8 mouse cellular contexts compared by ENCODE assay signal in genomic region chr4:140962207-140962909, GRCm38 (mm10). TPM values are rescaled to one million over a fixed set of nuclear protein-coding genes. Genes with fewer than 3 reads are reported as not detected.
DNase-seq lines count a peak whose midpoint lies in the region; ATAC-seq lines count a peak whose summit lies in the region.

No protein-coding gene starts in this region.

- peaks cover 15% of the 10 kb centered on the region; the same call in 1 of the 2 replicates for H3K36me3 ChIP-seq in lung, embryonic 15.5 days
- H3K36me3 ChIP-seq in forebrain, embryonic 11.5 days (ENCODE audit: control insufficient read depth, insufficient read depth, low read length), result no peaks in the 10 kb centered on the region
- H3K36me3 ChIP-seq in limb, embryonic 10.5 days, result peaks cover 21% of the 10 kb centered on the region
- peaks cover 11% of the 10 kb centered on the region for H3K36me3 ChIP-seq in neural tube, embryonic 15.5 days

- peak overlapping the region; percentile 86 for H3K9ac ChIP-seq in lung, embryonic 15.5 days
- peak overlapping the region; percentile 95 for H3K9ac ChIP-seq in forebrain, embryonic 11.5 days (ENCODE audit: low read length)
- peak overlapping the region; percentile 98 for H3K9ac ChIP-seq in neural tube, embryonic 15.5 days (replicated peaks)

- 65% methylated on average over 8 of the region's 8 CpGs for WGBS in lung, embryonic 15.5 days
- 81% methylated on average over 8 of the region's 8 CpGs for WGBS in forebrain, embryonic 11.5 days
- 84% methylated on average over 8 of the region's 8 CpGs for WGBS in limb, embryonic 10.5 days
- WGBS in neural tube, embryonic 15.5 days, result 81% methylated on average over 8 of the region's 8 CpGs

- peak overlapping the region; percentile 90 for H3K4me2 ChIP-seq in lung, embryonic 15.5 days
- H3K4me2 ChIP-seq in forebrain, embryonic 11.5 days (ENCODE audit: low read depth, low read length, severe bottlenecking), result peak overlapping the region; percentile 94
- H3K4me2 ChIP-seq in neural tube, embryonic 15.5 days, result peak overlapping the region; percentile 88

- no peak for DNase-seq in lung, postnatal 10 days
- no peak for DNase-seq in forebrain, embryonic 11.5 days (ENCODE audit: low spot score)
- DNase-seq in limb, embryonic 10.5 days (ENCODE audit: low spot score), result no peak
- DNase-seq in spleen, postnatal 14 days (ENCODE audit: low spot score in 2 of 2), result no peak
- DNase-seq in adrenal gland, adult 8-10 months, result no peak

- peaks cover 42% of the 10 kb centered on the region for H3K4me1 ChIP-seq in lung, embryonic 15.5 days
- peaks cover 9% of the 10 kb centered on the region; the same call in 1 of the 2 replicates for H3K4me1 ChIP-seq in forebrain, embryonic 11.5 days (replicated peaks; ENCODE audit: control insufficient read depth, insufficient read depth, low read length)
- peaks cover 47% of the 10 kb centered on the region for H3K4me1 ChIP-seq in limb, embryonic 10.5 days
- H3K4me1 ChIP-seq in neural tube, embryonic 15.5 days, result peaks cover 45% of the 10 kb centered on the region

- H3K27ac ChIP-seq in lung, embryonic 15.5 days, result no peak overlapping the region
- no peak overlapping the region; the same call in 1 of the 2 replicates for H3K27ac ChIP-seq in forebrain, embryonic 11.5 days (ENCODE audit: low read depth, low read length)
- H3K27ac ChIP-seq in limb, embryonic 10.5 days, result no peak overlapping the region
- peak overlapping the region; percentile 94 for H3K27ac ChIP-seq in neural tube, embryonic 15.5 days (replicated peaks)

- H3K9me3 ChIP-seq in lung, embryonic 15.5 days, result no peaks in the 10 kb centered on the region
- H3K9me3 ChIP-seq in forebrain, embryonic 11.5 days (ENCODE audit: control insufficient read depth, low read length), result no peaks in the 10 kb centered on the region
- H3K9me3 ChIP-seq in limb, embryonic 10.5 days (replicated peaks), result no peaks in the 10 kb centered on the region
- no peaks in the 10 kb centered on the region for H3K9me3 ChIP-seq in neural tube, embryonic 15.5 days (replicated peaks)

- H3K27me3 ChIP-seq in lung, embryonic 15.5 days, result peaks cover 4% of the 10 kb centered on the region; the same call in 1 of the 2 replicates
- no peaks in the 10 kb centered on the region for H3K27me3 ChIP-seq in forebrain, embryonic 11.5 days (ENCODE audit: control insufficient read depth, insufficient read depth, low read length)
- no peaks in the 10 kb centered on the region for H3K27me3 ChIP-seq in limb, embryonic 10.5 days (ENCODE audit: low read depth, poor library complexity, severe bottlenecking)
- H3K27me3 ChIP-seq in neural tube, embryonic 15.5 days (replicated peaks), result no peaks in the 10 kb centered on the region

- H3K4me3 ChIP-seq in lung, embryonic 15.5 days, result peak overlapping the region; percentile 95
- H3K4me3 ChIP-seq in forebrain, embryonic 11.5 days (ENCODE audit: low read depth, low read length), result peak overlapping the region; percentile 96
- peak overlapping the region; percentile 97 for H3K4me3 ChIP-seq in limb, embryonic 10.5 days
- H3K4me3 ChIP-seq in neural tube, embryonic 15.5 days (replicated peaks), result peak overlapping the region; percentile 95

- ATAC-seq in lung, embryonic 15.5 days (ENCODE audit: borderline replicate concordance, extremely low read depth, low FRiP score, low TSS enrichment), result no peak
- ATAC-seq in forebrain, embryonic 11.5 days (replicated peaks; ENCODE audit: low FRiP score), result no peak
- ATAC-seq in neural tube, embryonic 15.5 days (ENCODE audit: low FRiP score), result no peak
- ATAC-seq in erythroid progenitor cell, adult 5-6 weeks (replicated peaks; ENCODE audit: low FRiP score, poor library complexity, severe bottlenecking), result no peak

RNA-seq across cellular contexts. Expression of gene Sdhb, which starts 1.4 kb away (rescaled TPM):
- 370 and 381 TPM in 2 replicates for polyA plus RNA-seq in lung, embryonic 15.5 days (2015; fragmentation: Nextera tagmentation; extraction: Ambion mirVana)
- polyA plus RNA-seq in forebrain, embryonic 11.5 days (2014; fragmentation: Nextera tagmentation; extraction: Ambion mirVana), result 375 and 401 TPM in 2 replicates
- 428 and 436 TPM in 2 replicates for polyA plus RNA-seq in limb, embryonic 10.5 days (2016; fragmentation: Nextera tagmentation; extraction: Ambion mirVana)
- 492 and 530 TPM in 2 replicates for polyA plus RNA-seq in neural tube, embryonic 15.5 days (2015; fragmentation: Nextera tagmentation; extraction: Ambion mirVana)
- total RNA-seq in erythroid progenitor cell, adult 5-6 weeks (2015; ENCODE audit: low replicate concordance), result 44.3 and 52.0 TPM in 2 replicates
- 21.6 and 53.0 TPM in 2 replicates for total RNA-seq in erythroid progenitor cell, adult 5-6 weeks (2017; ENCODE audit: low replicate concordance)
- total RNA-seq in adrenal gland, adult 8-10 months (2022), result 100 to 1,000 TPM; 248 to 401 (median 344) TPM

RNA-seq across cellular contexts. Expression of gene Atp13a2, which starts 24.3 kb away (rescaled TPM):
- polyA plus RNA-seq in lung, embryonic 15.5 days (2015; fragmentation: Nextera tagmentation; extraction: Ambion mirVana), result 35.0 and 36.0 TPM in 2 replicates
- polyA plus RNA-seq in forebrain, embryonic 11.5 days (2014; fragmentation: Nextera tagmentation; extraction: Ambion mirVana), result 51.2 and 54.9 TPM in 2 replicates
- 33.9 and 44.0 TPM in 2 replicates for polyA plus RNA-seq in limb, embryonic 10.5 days (2016; fragmentation: Nextera tagmentation; extraction: Ambion mirVana)
- 162 and 188 TPM in 2 replicates for polyA plus RNA-seq in neural tube, embryonic 15.5 days (2015; fragmentation: Nextera tagmentation; extraction: Ambion mirVana)
- total RNA-seq in erythroid progenitor cell, adult 5-6 weeks (2015; ENCODE audit: low replicate concordance), result 4.2 and 10.8 TPM in 2 replicates
- 6.0 and 18.0 TPM in 2 replicates for total RNA-seq in erythroid progenitor cell, adult 5-6 weeks (2017; ENCODE audit: low replicate concordance)
- total RNA-seq in adrenal gland, adult 8-10 months (2022), result 10 to 100 TPM; 40.4 to 56.6 (median 46.2) TPM

RNA-seq across cellular contexts. Expression of gene Mfap2, which starts 47.9 kb away (rescaled TPM):
- polyA plus RNA-seq in lung, embryonic 15.5 days (2015; fragmentation: Nextera tagmentation; extraction: Ambion mirVana), result 496 and 501 TPM in 2 replicates
- 263 and 298 TPM in 2 replicates for polyA plus RNA-seq in forebrain, embryonic 11.5 days (2014; fragmentation: Nextera tagmentation; extraction: Ambion mirVana)
- polyA plus RNA-seq in limb, embryonic 10.5 days (2016; fragmentation: Nextera tagmentation; extraction: Ambion mirVana), result 444 and 521 TPM in 2 replicates
- 210 and 222 TPM in 2 replicates for polyA plus RNA-seq in neural tube, embryonic 15.5 days (2015; fragmentation: Nextera tagmentation; extraction: Ambion mirVana)
- total RNA-seq in erythroid progenitor cell, adult 5-6 weeks (2015; ENCODE audit: low replicate concordance), result not detected in 2 replicates
- total RNA-seq in erythroid progenitor cell, adult 5-6 weeks (2017; ENCODE audit: low replicate concordance), result not detected in 2 replicates
- 10 to 100 TPM in 2 of 4 experiments, 1 to 10 TPM in 2; 9.1 to 12.3 (median 10.3) TPM for total RNA-seq in adrenal gland, adult 8-10 months (2022)

RNA-seq across cellular contexts. Expression of gene Padi2, which starts 56.2 kb away (rescaled TPM):
- polyA plus RNA-seq in lung, embryonic 15.5 days (2015; fragmentation: Nextera tagmentation; extraction: Ambion mirVana), result 1.8 and 2.6 TPM in 2 replicates
- polyA plus RNA-seq in forebrain, embryonic 11.5 days (2014; fragmentation: Nextera tagmentation; extraction: Ambion mirVana), result 0.23 and 1.3 TPM in 2 replicates
- 0.05 and 0.33 TPM in 2 replicates for polyA plus RNA-seq in limb, embryonic 10.5 days (2016; fragmentation: Nextera tagmentation; extraction: Ambion mirVana)
- 1.0 and 2.9 TPM in 2 replicates for polyA plus RNA-seq in neural tube, embryonic 15.5 days (2015; fragmentation: Nextera tagmentation; extraction: Ambion mirVana)
- total RNA-seq in erythroid progenitor cell, adult 5-6 weeks (2015; ENCODE audit: low replicate concordance), result 1.1 and 3.4 TPM in 2 replicates
- total RNA-seq in erythroid progenitor cell, adult 5-6 weeks (2017; ENCODE audit: low replicate concordance), result 1.3 and 3.5 TPM in 2 replicates
- 1 to 10 TPM; 2.4 to 3.1 (median 2.8) TPM for total RNA-seq in adrenal gland, adult 8-10 months (2022)
